Mouse (Mus musculus): ENCODE data around the gene Mpped2.

GRCm38 (mm10) chr2:106775994-106776393 is 82.9 kb downstream of the Mpped2 start:
- TF ChIP-seq CTCF (IDR thresholded peaks at IDR 0.05; ENCODE audit: low read depth) (no peak), EP300 (IDR thresholded peaks at IDR 0.05; ENCODE audit: low read depth) (no peak)
